Mouse (Mus musculus): Measurements from ENCODE around the gene Olfr1026. TPM values are rescaled to one million over a fixed set of nuclear protein-coding genes. Genes with fewer than 3 reads are reported as not detected.

Olfr1026 gene
- not detected in 2 replicates for polyA plus RNA-seq (2015; fragmentation: Nextera tagmentation; extraction: Ambion mirVana)

GRCm38 (mm10) chr2:85921258-85921657, at the start of gene Olfr1026:
Gene Olfr1026, plus strand, starts transcription at chr2:85921558.
- H3K36me3 ChIP-seq (replicated peaks) = no peaks in the 10 kb centered on the region
- no peak within 1 kb of the TSS for H3K4me3 ChIP-seq
- WGBS = 93% methylated on average over 3 of the region's 3 CpGs
- H3K9me3 ChIP-seq = no peaks in the 10 kb centered on the region
- no peak within 1 kb of the TSS for H3K9ac ChIP-seq
- ATAC-seq (replicated peaks) = no peak
- H3K27me3 ChIP-seq (replicated peaks) = no peaks in the 10 kb centered on the region
- no peak within 1 kb of the TSS for H3K4me2 ChIP-seq
- H3K27ac ChIP-seq = no peak within 1 kb of the TSS
- H3K4me1 ChIP-seq = no peaks in the 10 kb centered on the region

GRCm38 (mm10) chr2:85885340-85885739, 36.0 kb upstream of the Olfr1026 start, which contains the start of gene Olfr1023:
Gene Olfr1023, plus strand, starts transcription at chr2:85885640.
- Histone ChIP-seq H3K9ac (no peak within 1 kb of the TSS), H3K27me3 (replicated peaks) (no peaks in the 10 kb centered on the region), H3K27ac (no peak within 1 kb of the TSS), H3K4me1 (no peaks in the 10 kb centered on the region), H3K4me3 (no peak within 1 kb of the TSS), H3K9me3 (no peaks in the 10 kb centered on the region), H3K4me2 (no peak within 1 kb of the TSS), H3K36me3 (replicated peaks) (no peaks in the 10 kb centered on the region)
- ATAC-seq (replicated peaks) = no peak
- 78% methylated on average over 2 of the region's 2 CpGs for WGBS

GRCm38 (mm10) chr2:85904952-85905351, 16.4 kb upstream of the Olfr1026 start, which contains the start of gene Olfr1024:
Gene Olfr1024, minus strand, starts transcription at chr2:85905052.
- no peaks in the 10 kb centered on the region for H3K27me3 ChIP-seq (replicated peaks)
- no peak within 1 kb of the TSS for H3K4me2 ChIP-seq
- 90% methylated on average over 3 of the region's 3 CpGs for WGBS
- H3K27ac ChIP-seq = no peak within 1 kb of the TSS
- H3K9ac ChIP-seq = no peak within 1 kb of the TSS
- no peaks in the 10 kb centered on the region for H3K4me1 ChIP-seq
- H3K4me3 ChIP-seq = no peak within 1 kb of the TSS
- no peaks in the 10 kb centered on the region for H3K36me3 ChIP-seq (replicated peaks)
- no peak for ATAC-seq (replicated peaks)
- no peaks in the 10 kb centered on the region for H3K9me3 ChIP-seq

GRCm38 (mm10) chr2:85913197-85913596, 8.2 kb upstream of the Olfr1026 start:
- no peak overlapping the region for H3K9ac ChIP-seq

GRCm38 (mm10) chr2:85914893-85915292, 6.5 kb upstream of the Olfr1026 start, which contains the start of gene Olfr1025-ps1:
Gene Olfr1025-ps1, plus strand, starts transcription at chr2:85915193.
- H3K36me3 ChIP-seq (replicated peaks) = no peaks in the 10 kb centered on the region
- H3K27ac ChIP-seq = no peak within 1 kb of the TSS
- no peaks in the 10 kb centered on the region for H3K9me3 ChIP-seq
- H3K27me3 ChIP-seq (replicated peaks) = no peaks in the 10 kb centered on the region
- H3K4me1 ChIP-seq = no peaks in the 10 kb centered on the region
- no peak within 1 kb of the TSS for H3K4me3 ChIP-seq
- no peak within 1 kb of the TSS for H3K9ac ChIP-seq
- no peak for ATAC-seq (replicated peaks)
- WGBS = 53% methylated on average over 1 of the region's 1 CpGs
- no peak within 1 kb of the TSS for H3K4me2 ChIP-seq

More at GRCm38 (mm10) chr2:85913197-85913596, 8.2 kb upstream of the Olfr1026 start:
- no peak overlapping the region for H3K4me3 ChIP-seq
- no peak overlapping the region for H3K27ac ChIP-seq
- no peak for ATAC-seq (replicated peaks)
- no peaks in the 10 kb centered on the region for H3K4me1 ChIP-seq
- H3K9me3 ChIP-seq = no peaks in the 10 kb centered on the region
- no peaks in the 10 kb centered on the region for H3K36me3 ChIP-seq (replicated peaks)
- no peaks in the 10 kb centered on the region for H3K27me3 ChIP-seq (replicated peaks)
- H3K4me2 ChIP-seq = no peak overlapping the region

GRCm38 (mm10) chr2:85950137-85950536, 28.8 kb downstream of the Olfr1026 start, which contains the start of gene Olfr1028:
Gene Olfr1028, plus strand, starts transcription at chr2:85950437.
- H3K27me3 ChIP-seq (replicated peaks) = no peaks in the 10 kb centered on the region
- H3K4me2 ChIP-seq = no peak within 1 kb of the TSS
- H3K36me3 ChIP-seq (replicated peaks) = no peaks in the 10 kb centered on the region
- 76% methylated on average over 1 of the region's 1 CpGs for WGBS
- H3K9me3 ChIP-seq = no peaks in the 10 kb centered on the region
- H3K4me3 ChIP-seq = no peak within 1 kb of the TSS
- H3K4me1 ChIP-seq = no peaks in the 10 kb centered on the region
- H3K9ac ChIP-seq = no peak within 1 kb of the TSS
- ATAC-seq (replicated peaks) = no peak
- no peak within 1 kb of the TSS for H3K27ac ChIP-seq

GRCm38 (mm10) chr2:85973595-85973994, 52.2 kb downstream of the Olfr1026 start, which contains the start of gene Olfr1029:
Gene Olfr1029, plus strand, starts transcription at chr2:85973895.
- Histone ChIP-seq H3K9me3 (no peaks in the 10 kb centered on the region), H3K9ac (no peak within 1 kb of the TSS), H3K4me2 (no peak within 1 kb of the TSS), H3K27ac (no peak within 1 kb of the TSS), H3K27me3 (replicated peaks) (no peaks in the 10 kb centered on the region), H3K4me3 (no peak within 1 kb of the TSS), H3K36me3 (replicated peaks) (no peaks in the 10 kb centered on the region), H3K4me1 (no peaks in the 10 kb centered on the region)
- WGBS = 85% methylated on average over 2 of the region's 2 CpGs
- ATAC-seq (replicated peaks) = no peak

Other genes starting within 250 kb of the Olfr1026 start
- gene Olfr1006, start 242.8 kb upstream of the Olfr1026 start, polyA plus RNA-seq (2015; fragmentation: Nextera tagmentation; extraction: Ambion mirVana) = not detected in 2 replicates
- not detected in 2 replicates for gene Olfr1008, start 232.1 kb upstream of the Olfr1026 start, polyA plus RNA-seq (2015; fragmentation: Nextera tagmentation; extraction: Ambion mirVana)
- gene Olfr1009, start 206.1 kb upstream of the Olfr1026 start, polyA plus RNA-seq (2015; fragmentation: Nextera tagmentation; extraction: Ambion mirVana) = not detected in 2 replicates
- gene Olfr1012, start 158.8 kb upstream of the Olfr1026 start, polyA plus RNA-seq (2015; fragmentation: Nextera tagmentation; extraction: Ambion mirVana) = not detected in 2 replicates
- not detected in 2 replicates for gene Olfr1013, start 154.5 kb upstream of the Olfr1026 start, polyA plus RNA-seq (2015; fragmentation: Nextera tagmentation; extraction: Ambion mirVana)
- gene Olfr1014, start 148.8 kb upstream of the Olfr1026 start, polyA plus RNA-seq (2015; fragmentation: Nextera tagmentation; extraction: Ambion mirVana) = not detected in 2 replicates
- not detected in 2 replicates for gene Olfr1015, start 139.5 kb upstream of the Olfr1026 start, polyA plus RNA-seq (2015; fragmentation: Nextera tagmentation; extraction: Ambion mirVana)
- gene Olfr1016, start 119.0 kb upstream of the Olfr1026 start, polyA plus RNA-seq (2015; fragmentation: Nextera tagmentation; extraction: Ambion mirVana) = not detected in 2 replicates
- gene Olfr1018, start 103.1 kb upstream of the Olfr1026 start, polyA plus RNA-seq (2015; fragmentation: Nextera tagmentation; extraction: Ambion mirVana) = not detected in 2 replicates
- gene Olfr1019, start 76.1 kb upstream of the Olfr1026 start, polyA plus RNA-seq (2015; fragmentation: Nextera tagmentation; extraction: Ambion mirVana) = not detected in 2 replicates
- not detected in 2 replicates for gene Olfr1020, start 74.5 kb upstream of the Olfr1026 start, polyA plus RNA-seq (2015; fragmentation: Nextera tagmentation; extraction: Ambion mirVana)
- not detected in 2 replicates for gene Olfr1022, start 53.0 kb upstream of the Olfr1026 start, polyA plus RNA-seq (2015; fragmentation: Nextera tagmentation; extraction: Ambion mirVana)
- gene Olfr1023, start 35.9 kb upstream of the Olfr1026 start, polyA plus RNA-seq (2015; fragmentation: Nextera tagmentation; extraction: Ambion mirVana) = not detected in 2 replicates
- gene Olfr1024, start 16.5 kb upstream of the Olfr1026 start, polyA plus RNA-seq (2015; fragmentation: Nextera tagmentation; extraction: Ambion mirVana) = not detected in 2 replicates
- not detected in 2 replicates for gene Olfr1025-ps1, start 6.4 kb upstream of the Olfr1026 start, polyA plus RNA-seq (2015; fragmentation: Nextera tagmentation; extraction: Ambion mirVana)
- gene Olfr1028, start 28.9 kb downstream of the Olfr1026 start, polyA plus RNA-seq (2015; fragmentation: Nextera tagmentation; extraction: Ambion mirVana) = not detected in 2 replicates
- not detected in 2 replicates for gene Olfr1029, start 52.3 kb downstream of the Olfr1026 start, polyA plus RNA-seq (2015; fragmentation: Nextera tagmentation; extraction: Ambion mirVana)
- not detected in 2 replicates for gene Olfr1030, start 57.7 kb downstream of the Olfr1026 start, polyA plus RNA-seq (2015; fragmentation: Nextera tagmentation; extraction: Ambion mirVana)
- not detected in 2 replicates for gene Olfr1031, start 68.7 kb downstream of the Olfr1026 start, polyA plus RNA-seq (2015; fragmentation: Nextera tagmentation; extraction: Ambion mirVana)
- gene Olfr1032, start 84.0 kb downstream of the Olfr1026 start, polyA plus RNA-seq (2015; fragmentation: Nextera tagmentation; extraction: Ambion mirVana) = not detected in 2 replicates
- not detected in 2 replicates for gene Olfr1033, start 99.1 kb downstream of the Olfr1026 start, polyA plus RNA-seq (2015; fragmentation: Nextera tagmentation; extraction: Ambion mirVana)
- not detected in 2 replicates for gene Olfr1034, start 124.3 kb downstream of the Olfr1026 start, polyA plus RNA-seq (2015; fragmentation: Nextera tagmentation; extraction: Ambion mirVana)
- gene Olfr1036, start 152.4 kb downstream of the Olfr1026 start, polyA plus RNA-seq (2015; fragmentation: Nextera tagmentation; extraction: Ambion mirVana) = not detected in 2 replicates
- gene Olfr1037, start 165.8 kb downstream of the Olfr1026 start, polyA plus RNA-seq (2015; fragmentation: Nextera tagmentation; extraction: Ambion mirVana) = not detected in 2 replicates
- not detected in 2 replicates for gene Olfr1039, start 214.4 kb downstream of the Olfr1026 start, polyA plus RNA-seq (2015; fragmentation: Nextera tagmentation; extraction: Ambion mirVana)
- not detected in 2 replicates for gene Olfr1040, start 225.2 kb downstream of the Olfr1026 start, polyA plus RNA-seq (2015; fragmentation: Nextera tagmentation; extraction: Ambion mirVana)
- gene Olfr1042, start 240.3 kb downstream of the Olfr1026 start, polyA plus RNA-seq (2015; fragmentation: Nextera tagmentation; extraction: Ambion mirVana) = not detected in 2 replicates
- not detected in 2 replicates for gene Olfr1043, start 246.0 kb downstream of the Olfr1026 start, polyA plus RNA-seq (2015; fragmentation: Nextera tagmentation; extraction: Ambion mirVana)